Mouse (Mus musculus) adrenal gland, postnatal 25 days (tissue): Measurements from ENCODE around the gene Dapk3. TPM values are rescaled to one million over a fixed set of nuclear protein-coding genes. Genes with fewer than 3 reads are reported as not detected.
"Not testable (repeated sequence)": the region's sequence is repeated elsewhere in the genome, so short reads cannot be mapped to it uniquely, and the experiment has no call there.

ENCODE experiments used
- DNase-seq: peaks from one replicate; pipeline ENCODE4 v3.0.0; 2021; ENCODE audit warnings: mixed read lengths
- total RNA-seq: library from RNA; stranded (reverse); gene quantifications from 2 replicates; pipeline ENCODE4 v1.2.3, GENCODE M21; 2021

Gene Dapk3
- total RNA-seq, 1 experiment from 2014 or later: 76.5 TPM

GRCm38 (mm10) chr10:81200605-81201287 lies 17.9 kb downstream of the Dapk3 start:
- no peak for DNase-seq

DNA sequence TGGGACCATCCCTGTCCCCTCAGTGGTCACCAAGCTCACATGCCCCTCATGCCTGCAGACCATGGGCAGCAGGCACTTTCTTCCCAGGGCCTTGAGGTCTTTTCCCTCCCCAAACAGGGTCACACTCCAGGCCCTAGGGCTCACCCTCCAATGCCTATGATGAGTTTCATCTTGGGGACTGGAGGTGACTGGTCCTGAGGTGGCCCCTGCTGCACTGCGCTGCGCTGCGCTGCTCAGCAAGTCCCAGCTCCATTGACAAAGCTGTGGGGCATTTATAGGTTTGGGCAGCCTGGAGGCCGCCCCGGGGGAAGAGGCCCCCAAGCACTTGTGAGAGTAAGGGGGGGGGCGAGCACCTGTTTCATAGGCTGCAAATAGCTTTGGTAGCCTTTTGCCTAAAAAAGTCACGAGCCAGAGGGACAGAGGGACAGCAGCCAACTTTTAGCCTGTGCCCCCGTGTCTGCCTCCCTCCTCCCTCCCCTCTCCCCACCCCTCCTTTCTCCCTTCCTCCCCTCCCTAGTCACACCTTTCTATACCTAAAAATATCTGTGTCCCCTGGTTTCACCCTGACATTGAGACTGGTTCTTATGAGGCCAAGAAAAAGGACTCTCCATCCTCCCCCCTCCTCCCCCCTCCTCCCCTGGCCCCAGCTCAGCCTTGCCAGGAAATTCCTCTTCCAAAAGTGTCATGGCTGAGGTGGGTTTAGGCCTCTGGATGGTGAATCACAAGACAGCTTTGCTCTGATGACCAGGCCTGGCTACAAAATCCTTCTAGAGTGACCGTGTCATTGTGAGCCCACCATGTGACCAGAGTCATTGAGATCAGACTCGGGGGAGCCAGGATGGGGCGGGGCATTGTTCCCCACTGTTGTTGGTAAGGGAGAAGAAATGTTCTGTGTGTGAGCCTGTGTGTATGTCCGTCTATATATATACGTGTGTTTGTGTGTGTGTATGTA lies 19.3 kb downstream of the Dapk3 start, which contains the start of gene Nmrk2:
Gene Nmrk2 (minus strand): TSS at position 245 of the 952 bp plus-strand sequence.
- DNase-seq: no peak

GRCm38 (mm10) chr10:81202978-81203720 lies 20.3 kb downstream of the Dapk3 start:
- no peak for DNase-seq

DNA sequence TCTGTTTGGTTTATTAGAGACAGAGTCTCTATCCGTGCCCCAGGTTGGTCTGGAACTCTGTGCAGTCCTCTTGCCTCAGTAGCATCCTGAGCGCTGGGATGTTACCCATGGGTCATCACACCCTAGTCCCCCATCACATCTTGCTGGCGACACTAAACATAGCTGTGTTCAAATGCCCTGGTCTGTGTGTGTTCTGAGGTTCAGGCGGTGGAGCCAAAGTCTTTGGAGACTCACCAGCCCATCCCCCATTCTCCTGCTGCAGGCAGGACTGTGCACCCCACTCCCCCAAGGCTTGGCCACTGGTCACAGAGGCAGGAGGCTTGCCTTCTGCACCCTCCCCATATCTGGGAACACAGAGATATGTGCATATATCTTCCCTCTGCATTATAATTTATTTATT lies 21.3 kb downstream of the Dapk3 start:
- DNase-seq: no peak

- no peak for DNase-seq
Observed at GRCm38 (mm10) chr10:81210154-81210553, 27.3 kb downstream of the Dapk3 start.

GRCm38 (mm10) chr10:81216260-81216659 lies 33.5 kb downstream of the Dapk3 start:
- no peak for DNase-seq

GRCm38 (mm10) chr10:81216810-81217209 lies 34.0 kb downstream of the Dapk3 start:
- no peak for DNase-seq

GRCm38 (mm10) chr10:81217267-81217666 lies 34.5 kb downstream of the Dapk3 start:
- DNase-seq: not testable (repeated sequence)

DNA sequence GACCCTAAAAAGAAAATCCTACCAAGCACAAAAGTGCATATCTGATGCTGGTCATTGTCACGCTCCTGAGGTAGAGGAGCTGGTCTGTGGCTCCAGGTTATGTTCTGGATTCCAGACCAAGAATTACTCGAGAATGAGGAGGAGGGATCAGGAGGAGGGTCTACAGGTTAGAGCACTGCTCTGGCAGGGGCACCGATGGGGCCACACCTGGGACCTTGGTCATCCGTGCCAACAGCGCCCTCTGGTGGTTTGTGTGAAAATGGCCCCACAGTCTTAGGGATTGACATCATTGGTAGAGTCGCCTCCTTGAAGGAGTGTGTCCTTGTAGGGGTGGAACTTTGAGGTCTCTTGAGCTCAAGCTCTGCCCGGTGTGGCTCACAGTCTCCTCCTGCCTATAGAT lies 35.2 kb downstream of the Dapk3 start:
- peak; percentile 73 for DNase-seq

GRCm38 (mm10) chr10:81221402-81222015 lies 38.7 kb downstream of the Dapk3 start:
- no peak for DNase-seq

DNA sequence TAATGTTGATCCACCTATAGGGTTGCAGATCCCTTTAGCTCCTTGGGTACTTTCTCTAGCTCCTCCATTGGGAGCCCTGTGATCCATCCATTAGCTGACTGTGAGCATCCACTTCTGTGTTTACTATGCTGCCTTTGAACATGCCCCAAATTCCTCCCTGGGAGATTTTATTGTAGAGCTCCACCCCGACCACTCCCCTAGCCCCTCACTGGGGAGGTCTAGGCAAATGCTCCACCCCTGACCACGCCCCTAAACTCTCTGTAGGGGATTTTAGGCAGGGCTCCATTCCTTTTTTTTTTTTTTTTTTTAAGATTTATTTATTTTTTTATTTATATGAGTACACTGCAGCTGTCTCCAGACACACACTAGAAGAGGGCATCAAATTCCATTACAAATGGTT lies 40.9 kb downstream of the Dapk3 start:
- not testable (repeated sequence) for DNase-seq

DNA sequence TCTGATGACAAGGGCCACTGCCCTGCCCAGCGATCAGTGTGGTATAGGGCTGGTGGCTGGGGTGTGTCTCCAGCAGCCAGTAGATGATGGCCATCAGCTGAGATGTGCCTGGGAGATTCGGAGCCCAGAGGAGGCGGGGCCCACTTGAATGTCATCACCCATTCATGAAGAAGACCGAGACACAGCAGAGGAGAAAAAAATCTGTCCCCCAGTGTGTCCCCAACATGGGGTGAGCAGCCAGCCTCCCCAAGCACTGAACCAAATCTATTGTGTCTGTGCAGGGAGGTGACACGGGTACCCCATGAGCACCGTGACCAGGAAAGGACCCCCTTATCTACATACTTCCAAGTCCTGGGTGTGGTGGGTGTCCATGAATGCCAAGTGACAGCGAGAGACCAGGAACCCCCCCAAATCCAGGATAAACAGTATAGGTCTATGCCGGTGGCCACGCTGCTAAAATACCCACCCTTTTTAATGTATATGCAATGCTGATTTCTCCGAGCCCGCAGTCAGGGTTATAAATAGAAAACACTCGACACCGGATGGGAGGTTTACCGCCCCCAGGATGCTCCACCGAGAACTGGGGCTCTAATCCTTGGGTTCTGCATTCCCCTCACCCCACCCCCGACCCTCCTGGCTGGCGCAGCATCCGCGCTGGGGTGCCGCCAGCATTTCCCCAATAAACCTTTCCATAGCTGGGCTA lies 47.1 kb downstream of the Dapk3 start:
- no peak for DNase-seq

- DNase-seq: no peak
Observed at GRCm38 (mm10) chr10:81230438-81231332, 47.9 kb downstream of the Dapk3 start, which contains the start of gene Atcay. TSS of gene Atcay (minus strand) at chr10:81230833.

DNA sequence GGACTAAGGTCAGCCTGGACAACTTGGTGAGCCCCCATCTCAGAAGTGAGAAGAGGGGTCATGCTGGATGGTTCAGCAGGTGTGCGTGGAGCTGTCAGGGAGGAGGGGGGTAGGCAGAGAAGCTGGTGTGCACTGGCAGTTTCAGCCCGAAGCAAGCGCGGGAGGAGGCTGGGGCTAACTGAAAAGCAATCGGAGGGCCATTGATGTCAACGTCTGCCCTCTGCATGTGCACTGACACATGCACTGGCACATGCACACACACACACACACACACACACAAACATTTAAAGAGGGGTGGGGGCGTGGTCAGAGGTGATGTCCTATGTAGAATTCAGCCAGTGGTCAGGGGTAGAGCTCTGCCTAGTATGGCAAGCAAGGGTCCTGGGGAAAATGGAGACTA lies 48.6 kb downstream of the Dapk3 start:
- DNase-seq: no peak

- peak; percentile 95 for DNase-seq
Observed at GRCm38 (mm10) chr10:81232580-81233225, 49.9 kb downstream of the Dapk3 start, which contains the start of gene Zfr2. TSS of gene Zfr2 (plus strand) at chr10:81233155.

- DNase-seq: no peak
Observed at GRCm38 (mm10) chr10:81233226-81233585, 50.4 kb downstream of the Dapk3 start.

- DNase-seq: no peak
Observed at GRCm38 (mm10) chr10:81234206-81234605, 51.4 kb downstream of the Dapk3 start.

DNA sequence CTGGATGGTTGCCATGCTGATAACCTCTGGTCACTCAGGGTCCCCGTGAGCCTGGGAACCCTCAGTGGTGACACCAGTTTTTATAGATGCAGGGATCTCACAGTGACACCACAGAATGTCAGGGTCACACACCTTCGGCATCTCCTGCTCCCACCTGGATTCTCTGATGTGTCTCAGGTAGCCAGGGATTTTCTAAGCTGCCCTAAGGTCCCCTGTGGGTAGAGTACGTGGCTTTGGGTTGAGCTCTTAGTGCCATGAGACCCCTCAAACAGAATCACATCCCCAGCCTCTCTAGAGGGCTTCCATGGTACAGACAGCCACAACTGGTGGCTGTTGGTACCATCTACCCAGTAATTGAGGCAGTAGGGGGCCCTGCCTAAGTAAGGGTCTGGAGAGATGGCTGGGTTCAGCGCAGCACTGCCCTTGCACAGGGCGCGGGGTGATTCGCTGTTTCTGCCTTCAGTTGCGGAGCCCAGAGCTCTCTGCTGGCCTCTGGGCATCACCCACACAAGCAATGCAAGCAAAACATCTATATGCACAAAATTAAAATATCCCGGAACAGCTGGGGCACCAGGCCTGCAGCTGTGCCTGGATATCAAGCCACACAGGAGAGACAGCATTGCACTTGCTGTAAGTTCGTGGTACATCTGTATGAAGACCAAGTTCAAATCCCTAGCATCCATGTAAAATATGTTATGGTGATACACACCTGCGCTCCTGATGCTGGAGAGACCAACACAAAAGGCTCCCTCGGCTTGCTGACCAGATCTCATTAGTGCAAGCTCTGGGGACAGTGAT lies 53.9 kb downstream of the Dapk3 start:
- DNase-seq: no peak

GRCm38 (mm10) chr10:81238618-81239017 lies 55.8 kb downstream of the Dapk3 start:
- no peak for DNase-seq
